Mouse (Mus musculus): ENCODE results near the gene Anks1. TPM values are rescaled to one million over a fixed set of nuclear protein-coding genes. Genes with fewer than 3 reads are reported as not detected.

Gene Anks1
- total RNA-seq, 1 experiment = 20.9 TPM

DNA sequence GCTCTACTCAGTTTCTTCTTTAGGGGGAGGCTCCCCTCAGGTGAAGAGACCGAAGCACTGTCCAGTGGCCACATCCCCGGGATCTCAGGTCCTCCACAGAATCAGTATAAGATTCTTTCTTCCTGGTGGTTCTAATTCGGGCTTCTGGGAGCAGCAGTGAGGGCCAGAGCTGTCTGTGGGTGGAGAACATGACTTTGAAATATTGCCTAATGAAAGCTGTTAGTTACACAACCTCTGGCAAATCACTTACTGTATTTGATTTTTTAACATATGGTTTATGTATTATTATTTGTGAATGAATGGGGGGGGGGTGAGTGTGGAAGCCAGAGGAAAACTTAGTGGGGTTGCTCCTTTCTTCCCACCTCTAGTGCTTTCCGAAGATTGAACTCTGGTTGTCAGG, 22.7 kb downstream of the Anks1 start:
- H3K27ac ChIP-seq (ENCODE audit: insufficient read depth, low read depth, low read length, poor library complexity, severe bottlenecking) = no peak overlapping the region
- in situ Hi-C loops (cut with MboI; ENCODE audit: low sequenced_read_pairs in 2 of 2, unreplicated experiment in 2 of 2) = no loop called here
- no peak overlapping the region for H3K4me3 ChIP-seq (ENCODE audit: insufficient read depth in 1 of 2, low read depth in 1 of 2, low read length in 2 of 2, poor library complexity in 1 of 2, severe bottlenecking in 1 of 2)
- H3K9me3 ChIP-seq (ENCODE audit: control insufficient read depth, insufficient read depth, low read depth, low read length) = no peaks in the 10 kb centered on the region
- H3K36me3 ChIP-seq (ENCODE audit: control insufficient read depth, insufficient read depth, low read length, poor library complexity, severe bottlenecking) = no peaks in the 10 kb centered on the region
- no peak for DNase-seq (ENCODE audit: low read depth, low spot score)
- H3K9ac ChIP-seq (ENCODE audit: insufficient read depth, low read depth, low read length, poor library complexity, severe bottlenecking) = no peak overlapping the region
- TF ChIP-seq ZC3H11A (IDR thresholded peaks at IDR 0.05; ENCODE audit: borderline replicate concordance, low read depth, low read length) (no peak), CHD2 (IDR thresholded peaks at IDR 0.05; ENCODE audit: low read depth, low read length) (no peak), MAFK (IDR thresholded peaks at IDR 0.05; ENCODE audit: insufficient read depth, low read depth, low read length) (no peak), ZNF384 (IDR thresholded peaks at IDR 0.05; ENCODE audit: low read depth, low read length) (no peak), HCFC1 (IDR thresholded peaks at IDR 0.05; ENCODE audit: borderline replicate concordance, insufficient read depth, low read length) (no peak)
- H3K4me1 ChIP-seq (ENCODE audit: control insufficient read depth in 2 of 2, insufficient read depth in 2 of 2, low read length in 2 of 2, poor library complexity in 1 of 2) = peaks cover 2 to 5% of the 10 kb centered on the region in 2 experiments; a peak in 2 of 4 replicates

DNA sequence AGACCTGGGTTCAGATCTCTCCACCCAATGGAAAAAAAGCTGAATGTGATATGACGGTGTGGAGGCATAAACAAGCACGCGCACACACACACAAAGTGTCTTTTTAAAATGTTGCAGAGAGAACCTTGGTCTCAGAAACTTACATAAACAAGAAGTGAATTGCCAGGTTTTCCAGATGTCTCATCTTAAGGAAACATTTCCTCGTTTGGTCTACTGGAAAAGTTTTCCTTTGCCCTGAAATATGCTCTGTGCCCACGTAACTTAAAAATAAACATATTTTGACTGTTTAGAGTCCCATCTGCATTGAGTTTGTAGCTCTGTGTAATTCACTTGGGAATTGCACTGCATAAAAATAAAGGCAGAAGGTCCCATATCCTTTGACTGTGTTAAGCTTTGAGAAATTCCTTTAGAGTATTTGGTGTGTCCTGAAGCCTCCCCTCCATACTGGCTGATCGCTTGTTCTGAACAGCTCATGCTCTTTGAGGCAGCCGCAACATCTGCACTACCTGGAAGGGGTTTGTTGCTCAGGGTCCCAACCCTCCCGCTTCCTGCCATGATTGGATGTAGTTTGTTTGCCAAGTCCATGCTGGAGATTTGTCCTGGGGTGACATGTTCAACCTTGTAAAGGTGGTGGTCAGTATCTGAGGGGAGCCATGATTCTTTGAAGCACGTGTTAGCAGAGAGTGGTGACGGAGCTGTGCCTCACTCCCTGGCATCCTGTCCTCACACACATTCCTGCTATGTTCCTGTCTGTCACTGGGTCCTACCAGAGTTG, 25.2 kb downstream of the Anks1 start:
- TF ChIP-seq MAFK (IDR thresholded peaks at IDR 0.05; ENCODE audit: insufficient read depth, low read depth, low read length) (no peak), ZNF384 (IDR thresholded peaks at IDR 0.05; ENCODE audit: low read depth, low read length) (no peak), CHD2 (IDR thresholded peaks at IDR 0.05; ENCODE audit: low read depth, low read length) (no peak), ZC3H11A (IDR thresholded peaks at IDR 0.05; ENCODE audit: borderline replicate concordance, low read depth, low read length) (no peak), HCFC1 (IDR thresholded peaks at IDR 0.05; ENCODE audit: borderline replicate concordance, insufficient read depth, low read length) (no peak)
- Histone ChIP-seq H3K9me3 (ENCODE audit: control insufficient read depth, insufficient read depth, low read depth, low read length) (no peaks in the 10 kb centered on the region), H3K27ac (ENCODE audit: insufficient read depth, low read depth, low read length, poor library complexity, severe bottlenecking) (no peak overlapping the region), H3K36me3 (ENCODE audit: control insufficient read depth, insufficient read depth, low read length, poor library complexity, severe bottlenecking) (no peaks in the 10 kb centered on the region), H3K4me3 (ENCODE audit: insufficient read depth in 1 of 2, low read depth in 1 of 2, low read length in 2 of 2, poor library complexity in 1 of 2, severe bottlenecking in 1 of 2) (no peak overlapping the region), H3K4me1 (ENCODE audit: control insufficient read depth in 2 of 2, insufficient read depth in 2 of 2, low read length in 2 of 2, poor library complexity in 1 of 2) (peaks cover 4 to 18% of the 10 kb centered on the region in 2 experiments; a peak in 2 of 4 replicates), H3K9ac (ENCODE audit: insufficient read depth, low read depth, low read length, poor library complexity, severe bottlenecking) (no peak overlapping the region)
- DNase-seq (ENCODE audit: low read depth, low spot score) = no peak
- in situ Hi-C loops (cut with MboI; ENCODE audit: low sequenced_read_pairs in 2 of 2, unreplicated experiment in 2 of 2) = no loop called here

- Histone ChIP-seq H3K9ac (ENCODE audit: insufficient read depth, low read depth, low read length, poor library complexity, severe bottlenecking) (no peak overlapping the region), H3K36me3 (ENCODE audit: control insufficient read depth, insufficient read depth, low read length, poor library complexity, severe bottlenecking) (no peaks in the 10 kb centered on the region), H3K9me3 (ENCODE audit: control insufficient read depth, insufficient read depth, low read depth, low read length) (no peaks in the 10 kb centered on the region), H3K4me1 (ENCODE audit: control insufficient read depth in 2 of 2, insufficient read depth in 2 of 2, low read length in 2 of 2, poor library complexity in 1 of 2) (peaks cover 6 to 19% of the 10 kb centered on the region in 2 experiments; a peak in 3 of 4 replicates), H3K4me3 (ENCODE audit: insufficient read depth in 1 of 2, low read depth in 1 of 2, low read length in 2 of 2, poor library complexity in 1 of 2, severe bottlenecking in 1 of 2) (no peak overlapping the region), H3K27ac (ENCODE audit: insufficient read depth, low read depth, low read length, poor library complexity, severe bottlenecking) (no peak overlapping the region)
- no peak for DNase-seq (ENCODE audit: low read depth, low spot score)
- in situ Hi-C loops (cut with MboI; ENCODE audit: low sequenced_read_pairs in 2 of 2, unreplicated experiment in 2 of 2) = no loop called here
- TF ChIP-seq MAFK (IDR thresholded peaks at IDR 0.05; ENCODE audit: insufficient read depth, low read depth, low read length) (no peak), ZC3H11A (IDR thresholded peaks at IDR 0.05; ENCODE audit: borderline replicate concordance, low read depth, low read length) (no peak), HCFC1 (IDR thresholded peaks at IDR 0.05; ENCODE audit: borderline replicate concordance, insufficient read depth, low read length) (no peak), CHD2 (IDR thresholded peaks at IDR 0.05; ENCODE audit: low read depth, low read length) (no peak), ZNF384 (IDR thresholded peaks at IDR 0.05; ENCODE audit: low read depth, low read length) (no peak)
These were observed 26.0 kb downstream of the Anks1 start for GRCm38 (mm10) chr17:27935091-27935490.

DNA sequence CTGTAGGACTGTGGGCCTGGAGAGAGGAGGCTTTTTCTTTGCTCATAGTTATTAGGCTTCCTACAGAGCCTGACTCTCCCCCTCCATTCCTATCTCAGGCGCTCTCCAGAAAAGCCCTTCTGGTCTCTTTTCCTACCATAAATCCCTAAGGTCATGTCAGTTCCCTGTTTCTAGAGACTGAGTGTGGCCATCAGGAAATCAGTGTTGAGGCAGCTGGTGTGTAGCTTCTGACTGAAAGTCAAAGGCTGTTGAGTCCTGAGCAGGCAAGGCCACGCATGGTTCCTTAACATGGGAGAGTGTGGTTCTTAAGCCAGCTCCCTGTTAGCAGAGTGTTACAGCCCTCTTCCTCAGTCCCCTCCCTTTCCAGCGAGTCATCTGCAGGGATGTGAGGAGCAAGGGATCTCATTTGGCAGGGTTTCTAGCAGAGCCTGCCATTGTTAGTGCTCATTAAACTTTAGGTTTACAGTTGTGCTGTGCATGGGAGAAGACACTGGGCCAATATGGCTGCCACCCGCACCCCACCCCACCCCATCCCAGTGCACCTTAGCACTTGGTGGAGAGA, 28.0 kb downstream of the Anks1 start:
- TF ChIP-seq MAFK (IDR thresholded peaks at IDR 0.05; ENCODE audit: insufficient read depth, low read depth, low read length) (no peak), ZNF384 (IDR thresholded peaks at IDR 0.05; ENCODE audit: low read depth, low read length) (no peak), ZC3H11A (IDR thresholded peaks at IDR 0.05; ENCODE audit: borderline replicate concordance, low read depth, low read length) (no peak), HCFC1 (IDR thresholded peaks at IDR 0.05; ENCODE audit: borderline replicate concordance, insufficient read depth, low read length) (no peak), CHD2 (IDR thresholded peaks at IDR 0.05; ENCODE audit: low read depth, low read length) (no peak)
- no peaks in the 10 kb centered on the region for H3K36me3 ChIP-seq (ENCODE audit: control insufficient read depth, insufficient read depth, low read length, poor library complexity, severe bottlenecking)
- no peak overlapping the region for H3K9ac ChIP-seq (ENCODE audit: insufficient read depth, low read depth, low read length, poor library complexity, severe bottlenecking)
- no peaks in the 10 kb centered on the region for H3K9me3 ChIP-seq (ENCODE audit: control insufficient read depth, insufficient read depth, low read depth, low read length)
- no peak overlapping the region for H3K4me3 ChIP-seq (ENCODE audit: insufficient read depth in 1 of 2, low read depth in 1 of 2, low read length in 2 of 2, poor library complexity in 1 of 2, severe bottlenecking in 1 of 2)
- no peak overlapping the region for H3K27ac ChIP-seq (ENCODE audit: insufficient read depth, low read depth, low read length, poor library complexity, severe bottlenecking)
- peaks cover 9 to 38% of the 10 kb centered on the region in 2 experiments for H3K4me1 ChIP-seq (ENCODE audit: control insufficient read depth in 2 of 2, insufficient read depth in 2 of 2, low read length in 2 of 2, poor library complexity in 1 of 2)
- in situ Hi-C loops (cut with MboI; ENCODE audit: low sequenced_read_pairs in 2 of 2, unreplicated experiment in 2 of 2) = no loop called here
- DNase-seq (ENCODE audit: low read depth, low spot score) = no peak
